Mouse (Mus musculus): ENCODE results near the gene Zfp931.
"Not testable (repeated sequence)": the region's sequence is repeated elsewhere in the genome, so short reads cannot be mapped to it uniquely, and the experiment has no call there.

The Zfp931 gene

DNA sequence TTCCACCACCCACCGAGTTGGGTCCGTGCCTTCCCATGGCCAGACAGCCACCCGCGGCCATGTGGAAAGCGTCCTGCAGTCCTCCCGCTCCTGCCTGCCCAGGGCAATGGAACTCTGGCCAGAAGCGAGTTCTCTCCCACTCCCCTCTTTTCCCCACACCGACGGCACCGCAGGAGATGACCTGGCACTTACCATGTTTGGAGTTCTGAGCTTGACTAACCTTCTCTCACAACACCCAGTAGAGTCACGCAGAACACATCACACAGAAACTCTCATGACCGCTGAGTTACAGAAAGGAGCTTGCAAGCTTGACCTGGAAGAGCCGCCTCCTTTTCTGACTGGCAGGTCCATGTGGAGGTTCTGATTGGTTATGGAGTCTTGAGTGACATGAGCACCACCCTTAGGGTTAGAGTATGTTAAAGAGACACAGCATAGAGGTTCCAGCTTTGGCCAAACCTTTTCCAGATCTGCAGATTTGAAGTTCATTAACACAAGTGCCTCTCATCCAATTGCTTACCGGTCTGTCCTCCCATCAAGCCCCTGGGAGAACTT lies at the start of gene Zfp931:
TSS of gene Zfp931 (minus strand) at position 311 of the 552 bp plus-strand sequence.
- DNase-seq: peak; percentile 48

- peak; percentile 22 for DNase-seq
Measured at GRCm38 (mm10) chr2:178126041-178126820, 48.0 kb upstream of the Zfp931 start.

GRCm38 (mm10) chr2:178125427-178125826 lies 47.2 kb upstream of the Zfp931 start:
- peak; percentile 44 for DNase-seq

DNA sequence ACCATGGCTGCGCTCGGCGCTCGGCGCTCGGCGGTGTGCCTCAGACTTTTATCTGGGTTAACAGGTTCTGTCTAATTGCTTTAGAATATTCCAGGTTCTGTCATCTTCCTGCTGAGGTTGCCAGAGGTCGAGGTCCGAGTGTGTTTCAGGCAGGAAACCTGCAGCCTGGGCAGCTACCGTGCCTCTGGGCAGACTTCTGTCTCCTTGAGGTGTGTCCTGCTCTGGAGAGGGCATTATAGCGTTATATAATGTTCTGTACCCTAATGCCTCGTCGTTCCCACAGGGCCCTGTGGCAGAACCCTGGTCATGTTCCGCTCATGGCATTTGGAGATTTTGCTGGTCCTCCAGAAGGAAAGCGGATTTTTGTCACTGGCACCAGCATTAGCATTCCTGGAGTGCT lies 45.2 kb upstream of the Zfp931 start:
- peak; percentile 25 for DNase-seq

DNA sequence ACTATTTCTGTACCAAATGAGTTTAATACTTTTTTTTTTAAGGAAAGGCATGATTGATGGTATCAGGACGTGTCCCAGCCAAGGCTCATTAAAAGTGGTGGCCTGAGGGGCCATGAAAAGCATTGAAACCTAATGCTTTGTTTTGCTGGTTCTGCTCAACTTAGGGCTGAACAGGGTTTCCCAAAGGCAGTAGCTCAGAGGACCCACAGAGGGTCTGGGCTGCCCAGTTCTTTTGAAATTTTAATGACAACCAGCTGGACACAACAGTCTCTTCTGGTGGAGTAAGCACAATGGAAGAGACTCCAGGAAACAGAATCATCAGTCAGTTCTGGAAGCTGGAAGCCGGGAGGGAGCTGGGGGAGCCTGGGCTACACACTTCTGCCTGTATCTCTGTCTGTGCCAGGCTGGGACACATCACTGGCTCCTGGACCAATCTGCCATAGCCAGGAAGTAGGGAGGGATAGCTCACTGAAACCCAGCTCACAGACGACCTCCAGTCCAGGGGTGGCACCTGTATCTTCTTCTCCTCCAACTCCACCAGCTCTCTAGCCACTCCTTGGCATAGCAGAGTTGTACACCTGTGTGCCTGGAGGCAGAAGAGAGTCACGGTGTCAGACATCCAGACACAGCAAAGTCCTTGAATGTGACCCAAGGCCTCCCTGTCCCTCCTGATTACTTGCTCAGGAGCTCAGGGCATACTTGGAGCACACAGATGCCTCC lies 43.8 kb upstream of the Zfp931 start:
- DNase-seq: peak; percentile 41

GRCm38 (mm10) chr2:178121375-178121688 lies 43.1 kb upstream of the Zfp931 start:
- DNase-seq: no peak

DNA sequence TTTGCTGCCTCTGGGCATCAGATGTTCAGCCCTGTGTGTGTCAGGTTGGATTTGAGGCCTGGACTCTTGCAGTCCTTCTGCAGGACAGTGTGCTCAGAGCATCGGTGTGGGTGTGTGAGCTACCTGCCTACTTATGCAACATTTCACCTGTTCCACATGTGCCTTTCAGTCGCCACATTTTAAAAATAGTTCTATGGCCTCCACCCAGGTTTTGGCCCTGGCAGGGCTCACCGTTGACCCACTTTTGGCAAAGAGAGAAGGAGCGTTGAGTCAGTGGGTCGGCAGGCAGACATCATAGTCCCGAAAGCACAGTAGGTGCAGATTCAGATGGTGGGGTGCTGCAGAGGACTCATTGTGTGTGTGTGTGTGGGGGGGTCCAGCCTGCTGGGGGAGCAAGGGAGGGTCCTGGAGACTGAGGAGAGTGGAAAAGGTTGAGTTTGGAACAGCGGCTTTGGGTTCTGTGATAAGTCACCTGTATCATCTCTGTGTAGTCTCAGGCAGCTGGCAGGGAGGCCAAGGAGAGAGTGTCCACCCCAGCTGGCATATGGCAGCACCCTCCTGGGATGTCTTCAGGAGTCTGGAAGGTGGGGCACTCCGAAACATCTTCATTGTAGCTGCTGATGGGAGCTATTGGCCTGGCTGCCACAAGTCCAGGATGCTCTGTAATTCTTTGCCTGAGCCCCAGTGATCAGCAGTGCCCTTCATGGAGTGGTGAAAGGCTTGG lies 42.5 kb upstream of the Zfp931 start:
- peak; percentile 78 for DNase-seq

GRCm38 (mm10) chr2:178120356-178120645 lies 42.0 kb upstream of the Zfp931 start:
- peak; percentile 52 for DNase-seq

GRCm38 (mm10) chr2:178119561-178120355 lies 41.5 kb upstream of the Zfp931 start:
- DNase-seq: peak; percentile 86

- DNase-seq: peak; percentile 74
Measured at GRCm38 (mm10) chr2:178118801-178119560, 40.7 kb upstream of the Zfp931 start, which contains the start of gene Phactr3. TSS of gene Phactr3 (plus strand) at chr2:178118975.

DNA sequence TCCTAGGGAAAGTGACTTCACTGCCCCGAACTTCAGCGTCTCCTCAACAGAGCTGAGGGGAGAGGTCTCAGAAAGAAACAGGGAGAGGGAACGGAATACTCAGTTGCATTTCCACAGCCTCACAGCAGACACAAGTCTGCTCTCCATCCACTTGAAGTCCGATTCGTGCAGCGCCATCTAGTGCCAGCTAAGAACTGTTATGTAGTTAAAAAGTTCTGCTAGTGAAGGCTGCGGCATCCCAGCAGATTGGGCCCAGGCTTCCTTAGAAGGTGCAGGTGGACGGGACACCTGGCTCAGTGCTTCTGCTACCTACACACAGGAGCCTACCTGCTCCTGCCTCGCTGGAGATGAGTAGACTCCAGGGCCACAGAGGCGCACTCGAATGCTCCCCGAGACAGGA lies 39.7 kb upstream of the Zfp931 start:
- DNase-seq: peak; percentile 79

GRCm38 (mm10) chr2:178101957-178102356 lies 23.7 kb upstream of the Zfp931 start:
- peak; percentile 75 for DNase-seq

- peak; percentile 58 for DNase-seq
Measured at GRCm38 (mm10) chr2:178098021-178098420, 19.7 kb upstream of the Zfp931 start.

GRCm38 (mm10) chr2:178089586-178089985 lies 11.3 kb upstream of the Zfp931 start:
- DNase-seq: no peak

DNA sequence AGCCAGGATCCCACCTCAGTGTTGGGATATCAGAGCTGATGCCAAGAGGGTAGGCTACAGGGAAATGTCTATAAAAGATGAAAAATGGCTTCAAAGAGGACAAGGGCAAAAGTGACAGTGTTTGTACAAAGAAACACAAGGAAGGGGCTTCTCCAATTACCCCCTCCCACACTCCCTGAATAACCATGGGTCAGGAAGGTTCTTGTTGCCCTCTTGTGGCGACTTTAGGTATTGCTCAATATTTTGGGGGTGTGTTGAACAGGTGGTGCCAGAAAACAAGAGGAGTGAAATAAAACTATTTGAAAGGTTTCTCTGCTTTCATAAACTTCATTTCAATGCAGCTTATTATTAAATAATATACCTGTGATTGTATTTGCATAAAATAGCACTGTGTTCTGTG lies 20.1 kb downstream of the Zfp931 start:
- DNase-seq: peak; percentile 15

- not testable (repeated sequence) for DNase-seq
Measured at GRCm38 (mm10) chr2:178027601-178028000, 50.7 kb downstream of the Zfp931 start.

DNA sequence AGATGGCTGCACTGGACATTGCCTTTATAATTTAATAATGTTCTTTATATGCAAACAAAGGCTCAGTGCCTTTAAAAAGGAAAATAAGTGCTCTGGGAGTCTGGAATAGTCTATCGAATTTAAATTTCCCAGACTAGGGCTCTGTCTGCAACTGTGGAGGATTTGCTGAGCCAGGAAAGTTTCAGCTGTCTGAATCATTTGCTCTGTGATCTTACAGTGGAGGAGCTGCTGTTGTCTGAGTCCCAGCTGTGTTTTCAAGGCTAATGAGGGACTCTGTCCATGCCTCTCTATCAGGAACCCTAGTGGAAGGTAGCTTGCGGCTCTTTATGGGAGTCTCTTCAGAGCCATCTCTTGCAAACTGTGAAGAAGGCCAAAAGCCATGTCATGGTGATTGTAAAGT lies 54.4 kb downstream of the Zfp931 start:
- not testable (repeated sequence) for DNase-seq

GRCm38 (mm10) chr2:178023011-178023611 lies 55.2 kb downstream of the Zfp931 start, which contains the start of gene Zfp971:
TSS of gene Zfp971 (plus strand) at chr2:178023284.
- peak; percentile 74 for DNase-seq

GRCm38 (mm10) chr2:178020773-178021172 lies 57.5 kb downstream of the Zfp931 start:
- not testable (repeated sequence) for DNase-seq

DNA sequence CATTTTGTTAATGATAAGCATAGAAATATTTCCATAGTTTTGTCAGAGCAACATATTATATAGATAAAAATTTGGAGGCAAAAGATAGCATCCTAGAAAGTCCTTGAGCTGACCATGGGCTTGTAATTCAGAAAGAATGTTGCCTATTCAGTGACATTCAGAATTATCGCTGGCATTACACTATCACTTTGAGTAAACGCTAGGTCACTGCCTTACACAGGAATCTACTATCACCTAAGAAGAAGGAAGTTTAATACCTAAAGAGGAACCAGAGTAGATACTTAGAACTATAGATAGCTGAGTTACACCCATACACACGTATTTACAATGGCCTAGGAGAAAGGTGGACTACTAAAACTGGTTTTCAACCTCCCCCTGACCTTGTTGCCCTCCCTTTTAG lies 58.8 kb downstream of the Zfp931 start:
- DNase-seq: not testable (repeated sequence)

Data from cerebellum, adult 11-12 months (tissue).